Mouse (Mus musculus) forelimb bud, embryonic 11.5 days (tissue): ENCODE measurements at regions not wholly inside any gene's neighbourhood (a gene's known extent, or its start where the extent isn't known, plus 50 kb on each side); places are given as distances from the start of the nearest gene placed in this dataset.

ENCODE experiments used
- DNase-seq: peaks from one replicate; pipeline ENCODE4 v3.0.0-alpha.2; 2012; ENCODE audit warnings: low read depth, low spot score

DNA sequence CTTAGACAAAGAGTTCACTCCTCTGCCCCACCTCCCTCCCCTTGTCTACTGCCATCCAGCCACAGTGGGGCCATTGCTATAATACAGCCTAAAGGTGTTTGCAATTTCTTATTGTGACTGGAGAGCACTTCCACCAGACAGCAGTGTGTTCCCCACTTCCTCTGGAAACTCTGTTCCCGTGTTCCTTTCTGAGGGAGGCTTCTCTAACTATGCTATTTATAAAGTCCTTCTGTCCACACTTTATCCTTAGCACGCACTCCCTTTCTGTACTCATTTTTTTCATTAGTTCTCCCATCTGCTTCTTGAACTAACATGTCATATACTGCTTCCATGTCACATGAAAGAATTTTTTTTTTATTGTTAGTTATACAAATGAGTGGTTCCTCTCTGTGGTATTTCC is 52.0 kb upstream of the 4930432M17Rik start:
- DNase-seq, result no peak

DNA sequence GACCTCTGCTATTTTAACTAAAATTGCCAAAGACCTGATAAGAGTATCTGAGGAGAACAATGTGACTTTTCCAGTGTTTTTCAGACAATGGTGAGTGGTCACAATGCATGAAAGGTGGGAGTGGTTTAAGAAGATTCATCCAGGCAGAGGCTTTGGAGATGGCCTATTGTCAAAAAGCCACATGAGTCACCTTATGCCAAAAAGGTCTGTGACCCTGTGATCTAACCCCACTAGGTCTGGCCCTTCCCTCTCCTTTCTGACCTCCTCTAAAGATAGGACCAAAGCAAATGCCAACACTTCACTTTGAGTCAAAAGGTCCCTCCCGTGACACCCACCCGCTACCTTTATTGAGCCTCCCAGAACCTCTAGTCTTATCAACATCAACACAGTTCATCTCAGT is 52.4 kb upstream of the 4930432M17Rik start:
- DNase-seq, result no peak

DNA sequence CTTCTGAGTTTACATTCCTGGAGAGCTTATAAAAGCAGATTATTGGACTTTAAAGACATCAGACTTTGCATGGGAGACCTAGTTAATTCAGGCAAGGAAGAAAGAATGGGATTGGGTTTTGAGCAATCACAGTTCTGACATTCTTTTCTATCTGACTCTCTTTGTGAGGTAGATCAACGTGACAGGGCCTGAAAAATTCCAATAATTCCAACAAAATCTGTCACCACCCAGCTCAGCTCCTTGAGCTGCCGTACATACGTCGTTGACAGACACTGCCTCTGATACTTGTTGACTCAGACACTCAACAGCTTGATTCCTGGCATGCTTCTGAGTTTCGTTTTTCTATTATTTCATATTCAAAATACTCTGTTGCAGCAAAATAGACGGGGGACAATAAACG is 53.2 kb upstream of the 4930432M17Rik start:
- no peak for DNase-seq

DNA sequence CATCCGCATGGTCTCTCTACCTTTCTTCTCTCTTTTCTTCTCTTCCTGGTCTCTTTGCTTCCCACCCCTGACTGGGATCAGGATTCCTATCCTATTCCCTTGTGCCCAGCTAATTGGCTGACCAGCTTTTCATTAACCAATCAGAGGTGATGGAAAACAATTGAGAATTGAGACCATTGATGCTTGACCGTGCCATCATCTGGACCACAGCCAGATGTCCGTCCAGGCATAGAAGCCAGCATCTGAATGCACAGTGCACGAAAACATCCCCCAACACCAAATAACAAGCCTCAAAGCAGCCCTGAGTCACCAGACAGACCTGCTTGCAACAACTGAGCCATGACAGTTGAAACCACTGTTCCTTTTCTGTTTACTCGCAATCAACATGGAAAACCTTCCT is 54.5 kb upstream of the 4930432M17Rik start:
- no peak for DNase-seq

DNA sequence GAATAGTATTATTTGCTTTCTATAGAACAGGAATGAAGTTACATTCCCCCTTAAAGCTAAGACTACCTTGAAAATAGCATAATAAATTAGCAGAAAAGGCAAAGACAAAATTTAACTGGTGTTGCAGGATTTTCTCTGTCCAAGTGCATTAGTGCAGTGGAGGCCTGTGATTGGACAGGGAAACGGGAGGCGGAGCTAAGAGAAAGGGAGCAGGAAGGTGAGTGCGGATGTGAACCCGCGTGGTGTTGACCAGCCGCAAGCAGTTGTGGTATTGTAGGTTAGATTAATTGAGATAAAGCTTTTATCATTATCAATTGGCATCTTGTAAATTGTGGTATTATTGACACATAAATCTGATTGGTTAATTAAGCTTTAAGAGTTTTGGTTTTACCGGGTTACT is 55.8 kb upstream of the 4930432M17Rik start:
- DNase-seq, result no peak

DNA sequence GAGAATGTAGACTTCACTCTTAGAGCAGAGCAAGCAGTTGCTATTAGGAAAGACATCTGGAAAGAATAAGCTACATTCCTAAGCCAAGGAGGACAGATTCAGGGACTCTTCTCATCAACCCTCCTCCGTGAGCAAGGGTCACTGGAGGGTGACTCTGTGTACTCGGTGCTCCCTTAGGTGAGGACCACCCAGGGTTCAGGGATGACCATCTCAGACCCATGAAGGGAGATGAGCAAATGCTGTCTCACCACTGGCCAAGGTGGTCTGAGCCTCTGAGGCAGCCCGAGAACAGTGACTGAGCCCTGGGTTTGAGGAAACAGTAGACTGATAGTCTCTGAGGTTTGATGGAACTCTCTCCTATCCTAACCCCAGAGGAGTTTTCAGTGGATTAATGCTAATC is 57.3 kb upstream of the 4930432M17Rik start:
- no peak for DNase-seq

DNA sequence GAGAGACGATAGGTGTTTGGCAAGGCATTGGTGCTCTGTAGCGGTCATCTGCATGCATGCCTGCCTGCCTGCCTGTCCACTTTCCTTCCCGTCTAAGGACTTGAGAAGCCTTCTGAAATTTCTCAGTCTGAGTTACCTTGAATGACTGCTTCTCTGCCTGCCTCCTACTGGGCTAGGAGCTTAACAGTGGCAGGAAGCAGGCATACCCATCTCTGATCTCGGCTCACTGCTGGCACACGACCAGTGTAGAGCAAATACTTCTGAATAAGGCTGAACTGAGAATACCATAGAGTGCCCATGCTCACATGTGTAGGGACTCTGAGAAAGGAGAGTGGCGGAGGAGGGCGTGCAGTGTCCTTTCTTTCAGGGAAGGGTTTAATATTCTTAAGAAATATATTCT is 60.7 kb upstream of the 4930432M17Rik start:
- DNase-seq, result no peak

DNA sequence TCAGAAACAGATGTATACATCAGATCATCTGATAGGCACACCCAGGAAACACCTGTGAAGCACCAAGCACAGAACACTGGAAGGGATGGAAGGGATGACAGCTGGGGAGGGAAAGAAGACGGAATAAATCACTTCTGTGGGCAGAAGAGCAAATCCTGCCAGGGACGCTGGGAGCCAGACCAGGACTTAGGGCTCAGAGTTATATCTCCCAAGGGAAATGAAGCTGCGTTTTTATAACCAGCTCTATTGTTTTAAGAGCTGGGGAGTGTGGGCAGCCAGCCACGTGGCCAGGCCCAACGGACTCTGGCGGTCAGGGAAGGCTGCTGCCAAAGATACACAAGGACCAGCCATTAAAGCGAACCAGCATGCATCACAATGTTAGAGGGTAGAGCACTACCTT is 61.5 kb upstream of the 4930432M17Rik start:
- no peak for DNase-seq

DNA sequence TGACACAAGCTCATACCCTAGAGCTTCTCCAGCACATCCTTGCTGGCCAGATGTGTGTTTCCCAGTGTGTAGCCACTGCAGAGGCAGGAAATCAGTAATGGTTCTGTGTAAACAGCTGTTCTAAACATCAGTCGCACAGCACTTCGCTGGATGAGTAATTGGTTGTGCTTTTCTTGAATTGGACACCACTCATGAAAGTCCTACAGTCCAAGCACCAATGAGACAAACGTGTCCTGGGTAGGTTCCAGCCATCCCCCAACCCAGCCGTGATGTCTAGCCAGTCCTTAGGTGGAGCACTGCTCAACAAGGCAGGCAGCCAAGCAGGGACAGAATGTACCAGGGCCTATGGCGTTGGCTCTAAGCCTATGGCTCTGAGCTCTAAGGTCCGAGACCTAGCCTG is 65.8 kb upstream of the 4930432M17Rik start:
- no peak for DNase-seq

DNA sequence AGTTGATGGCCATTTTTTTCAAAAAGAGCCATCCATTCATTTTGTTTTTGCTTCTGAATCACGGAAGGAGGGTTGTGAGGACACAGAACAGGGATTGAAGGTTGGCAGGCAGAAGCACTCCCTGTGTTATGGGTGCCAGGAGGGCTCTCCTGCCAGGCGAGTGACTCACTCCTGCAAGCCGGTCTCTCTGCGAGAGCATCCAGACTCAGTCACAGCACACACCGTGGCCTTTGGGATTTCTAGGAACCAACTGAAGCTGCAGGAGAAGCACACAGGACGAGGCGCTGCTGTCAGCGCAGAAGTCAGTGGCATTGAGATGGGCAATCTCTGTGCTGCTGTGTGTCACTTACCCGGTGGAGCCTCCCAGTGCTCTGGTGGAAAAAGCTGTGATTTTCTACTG is 66.5 kb upstream of the 4930432M17Rik start:
- DNase-seq, result no peak

DNA sequence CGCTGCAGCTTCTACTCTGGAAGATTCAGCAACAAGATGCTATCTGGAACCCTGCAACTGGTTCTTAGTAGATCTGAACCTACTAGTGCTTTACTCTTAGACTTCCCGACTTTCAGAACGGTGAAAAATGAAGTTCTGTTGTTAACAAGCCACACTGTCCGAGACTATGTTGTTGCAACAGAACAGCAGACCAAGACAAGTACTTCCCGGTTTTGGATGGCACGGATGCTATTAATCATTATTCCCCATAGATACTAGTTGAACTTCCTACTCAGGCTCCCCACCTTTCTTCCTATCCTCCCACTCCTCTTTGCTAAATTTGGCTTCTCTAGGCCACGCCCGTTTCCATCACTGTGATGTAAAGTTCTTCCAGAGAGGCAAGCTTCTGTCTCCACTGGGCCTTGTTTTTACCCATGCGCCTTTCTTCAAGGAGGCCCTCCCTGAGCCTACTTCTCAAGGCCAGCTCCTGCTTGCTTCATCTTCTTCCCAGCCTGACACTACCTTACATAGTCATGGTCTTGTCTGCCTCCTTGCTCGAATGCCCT is 67.7 kb upstream of the 4930432M17Rik start:
- no peak for DNase-seq

DNA sequence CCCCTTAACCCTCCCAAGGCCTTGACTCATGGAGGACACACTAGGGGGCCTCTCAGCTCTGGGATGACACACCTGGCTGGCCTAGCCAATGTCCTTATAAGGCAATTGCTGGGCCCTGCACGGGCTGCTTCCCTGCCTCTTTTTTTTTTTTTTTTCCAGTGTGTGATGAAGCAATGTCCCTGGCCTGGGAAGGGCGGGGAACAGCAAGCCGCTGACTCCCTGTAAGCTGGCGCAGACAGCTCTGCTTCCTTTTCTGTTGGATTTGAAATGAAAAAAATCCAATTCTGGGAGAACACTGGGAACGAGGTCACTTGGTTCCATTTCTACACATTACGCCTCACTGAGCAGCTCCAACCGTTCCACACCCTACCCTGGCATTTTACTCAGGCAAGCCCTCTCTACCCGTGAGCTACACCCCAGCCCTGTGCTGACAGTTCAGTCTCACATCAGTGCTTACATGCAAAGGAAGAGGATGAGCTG is 68.4 kb upstream of the 4930432M17Rik start:
- DNase-seq, result no peak

DNA sequence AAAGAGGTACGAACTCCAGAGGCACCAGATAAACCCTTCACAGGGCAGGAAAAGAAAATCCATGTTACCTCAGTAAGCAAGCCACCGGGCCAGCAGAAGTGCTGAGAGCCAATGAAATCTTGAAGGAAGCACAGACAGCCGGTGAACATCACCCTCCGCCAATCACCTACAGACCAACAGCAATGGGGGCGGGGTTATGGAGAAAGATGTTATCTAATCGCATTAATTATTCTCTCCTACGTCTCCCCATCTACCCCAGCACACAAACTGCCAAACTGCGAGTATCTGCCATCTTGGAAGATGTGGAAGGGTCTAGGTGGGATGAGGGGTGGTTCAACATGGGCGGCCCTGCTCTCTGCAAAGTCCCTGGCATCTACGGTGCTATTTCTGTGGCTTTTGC is 68.6 kb upstream of the Slc44a3 start:
- no peak for DNase-seq

DNA sequence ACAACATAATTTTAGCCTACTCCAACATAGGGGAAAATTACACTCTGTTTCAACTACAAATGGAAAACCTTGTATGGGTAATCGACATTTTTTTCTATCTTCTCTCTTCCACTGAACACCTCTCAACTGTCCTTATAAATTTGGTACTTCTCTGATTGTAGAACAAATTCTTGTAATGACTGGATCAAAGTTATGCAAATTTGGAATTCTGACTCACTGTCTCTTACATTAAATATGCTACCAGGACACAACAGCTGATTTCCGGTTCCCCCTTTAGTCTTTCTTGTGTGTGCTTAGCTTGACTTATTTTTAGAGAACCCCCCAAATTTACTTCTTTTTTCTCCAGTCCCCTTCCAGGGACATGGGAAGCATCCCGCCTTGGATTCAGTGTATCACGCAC is 68.2 kb upstream of the Slc44a3 start:
- no peak for DNase-seq

DNA sequence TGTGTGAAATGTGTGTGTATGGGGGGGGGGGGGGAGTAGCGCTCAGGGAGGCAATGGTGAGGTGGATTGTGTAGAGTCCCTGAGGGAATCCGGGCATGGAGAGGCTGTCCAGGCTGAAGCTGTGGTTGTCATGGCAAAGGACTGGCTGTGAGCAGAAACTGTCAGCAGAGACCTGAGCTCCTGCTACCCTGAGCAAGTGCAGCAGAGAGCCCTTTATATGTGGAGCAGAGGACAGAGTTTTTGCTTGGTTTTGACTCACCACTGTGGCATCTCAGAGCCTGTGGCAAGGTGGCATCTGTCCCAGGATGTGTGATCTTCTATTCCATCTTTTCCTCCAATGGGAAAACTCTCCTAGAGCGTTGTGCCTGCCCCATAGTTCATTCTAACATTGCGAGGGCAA is 65.8 kb upstream of the Slc44a3 start:
- DNase-seq, result no peak

DNA sequence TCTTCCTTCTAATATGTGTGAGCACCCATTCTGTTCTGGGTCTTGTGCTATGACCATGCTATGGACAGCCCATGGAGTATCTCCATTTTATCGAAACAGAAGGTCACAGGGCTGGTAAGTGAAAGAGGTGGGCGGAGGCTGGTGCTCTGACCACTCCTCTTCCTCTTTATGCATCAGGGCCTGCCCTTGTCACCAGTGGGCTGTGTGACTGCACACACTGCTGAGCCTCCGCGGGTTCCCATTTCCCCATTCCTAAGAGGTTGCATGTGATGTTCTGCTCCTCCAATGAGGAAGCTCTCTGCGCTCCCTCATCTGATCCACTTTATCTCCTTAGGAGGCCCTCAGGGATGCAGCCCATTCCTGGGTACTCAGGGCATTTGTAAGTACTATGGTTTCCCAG is 65.0 kb upstream of the Slc44a3 start:
- no peak for DNase-seq

DNA sequence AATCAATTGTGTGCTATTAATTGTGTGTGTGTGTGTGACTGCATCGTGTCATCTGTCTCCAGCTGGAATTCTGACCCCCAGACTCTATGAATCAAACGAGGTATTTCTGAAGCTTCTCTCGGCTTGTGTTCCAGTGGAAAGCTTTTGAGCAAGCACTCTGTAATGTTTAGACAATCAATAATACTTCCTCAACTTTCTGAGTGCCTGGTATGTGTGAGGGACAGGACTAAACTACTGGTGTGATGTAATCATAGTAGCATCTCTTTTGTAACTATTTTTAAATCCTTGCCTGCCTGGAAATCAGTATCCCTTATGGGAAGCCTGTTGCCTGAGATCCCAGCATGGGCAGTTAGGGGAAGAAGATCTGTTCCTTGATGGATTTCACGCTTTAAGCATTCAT is 62.4 kb upstream of the Slc44a3 start:
- DNase-seq, result no peak

DNA sequence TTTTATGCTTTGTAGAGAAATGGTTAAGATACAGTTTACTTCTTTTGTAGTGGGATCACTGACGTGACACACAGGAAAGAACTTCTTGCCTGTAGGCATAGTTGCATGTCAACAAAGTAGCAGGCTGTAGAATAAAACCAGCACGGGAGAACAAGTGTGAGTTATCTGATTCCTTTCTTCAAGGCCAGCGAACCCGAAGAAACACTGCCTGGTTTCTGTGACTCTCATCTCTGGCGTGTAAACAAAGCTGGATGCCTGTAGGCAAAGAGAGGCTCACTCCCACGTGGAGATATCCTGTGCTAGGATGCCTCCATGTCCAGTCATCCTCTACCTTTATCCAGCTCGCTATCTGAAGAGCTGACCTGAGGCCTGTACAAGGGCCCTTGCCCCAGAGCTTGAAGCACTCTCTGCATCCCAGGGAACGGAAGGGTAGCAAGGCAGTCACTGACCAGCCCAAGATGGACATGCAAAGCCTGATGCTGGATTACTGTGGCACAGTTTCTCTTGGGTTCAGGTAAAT is 61.5 kb upstream of the Slc44a3 start:
- DNase-seq, result no peak

DNA sequence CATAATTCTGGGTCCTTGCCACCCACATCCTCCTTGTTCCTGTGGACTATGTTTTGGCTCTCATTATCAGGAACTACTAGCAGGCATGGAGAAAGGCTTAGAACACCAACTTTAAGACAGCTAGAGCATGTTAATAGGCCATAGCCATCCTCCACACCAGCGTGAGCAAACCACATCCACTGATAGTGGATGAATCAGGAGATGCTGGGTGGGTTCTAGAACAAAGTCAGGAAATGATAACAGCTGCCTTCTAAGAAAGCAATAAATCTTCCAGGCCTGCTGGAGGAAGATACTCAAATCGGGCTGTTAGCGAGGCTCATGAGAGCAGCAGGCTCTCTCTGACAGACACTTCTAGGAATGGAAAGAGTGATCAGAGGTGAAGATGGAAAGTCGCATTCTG is 60.9 kb upstream of the Slc44a3 start:
- DNase-seq, result no peak

DNA sequence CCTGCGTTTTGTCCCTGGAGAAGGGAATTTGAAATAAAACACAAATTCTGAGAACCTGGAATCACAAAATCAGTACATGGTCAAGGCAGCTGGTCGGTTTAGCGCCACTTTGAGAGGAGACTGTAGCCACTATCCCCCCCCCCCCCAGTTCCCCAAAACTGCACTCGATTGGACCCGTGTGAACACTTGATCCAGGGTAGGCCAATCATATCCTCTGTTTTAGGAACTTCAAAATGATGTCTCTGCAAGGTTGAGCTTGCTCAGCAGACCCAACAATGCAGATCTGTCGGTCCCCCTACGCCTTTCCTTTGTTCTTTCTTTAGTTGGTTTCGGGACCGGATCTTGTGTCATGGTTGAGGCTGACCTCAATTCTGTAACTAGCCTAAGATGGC is 57.3 kb upstream of the Slc44a3 start:
- DNase-seq, result no peak

DNA sequence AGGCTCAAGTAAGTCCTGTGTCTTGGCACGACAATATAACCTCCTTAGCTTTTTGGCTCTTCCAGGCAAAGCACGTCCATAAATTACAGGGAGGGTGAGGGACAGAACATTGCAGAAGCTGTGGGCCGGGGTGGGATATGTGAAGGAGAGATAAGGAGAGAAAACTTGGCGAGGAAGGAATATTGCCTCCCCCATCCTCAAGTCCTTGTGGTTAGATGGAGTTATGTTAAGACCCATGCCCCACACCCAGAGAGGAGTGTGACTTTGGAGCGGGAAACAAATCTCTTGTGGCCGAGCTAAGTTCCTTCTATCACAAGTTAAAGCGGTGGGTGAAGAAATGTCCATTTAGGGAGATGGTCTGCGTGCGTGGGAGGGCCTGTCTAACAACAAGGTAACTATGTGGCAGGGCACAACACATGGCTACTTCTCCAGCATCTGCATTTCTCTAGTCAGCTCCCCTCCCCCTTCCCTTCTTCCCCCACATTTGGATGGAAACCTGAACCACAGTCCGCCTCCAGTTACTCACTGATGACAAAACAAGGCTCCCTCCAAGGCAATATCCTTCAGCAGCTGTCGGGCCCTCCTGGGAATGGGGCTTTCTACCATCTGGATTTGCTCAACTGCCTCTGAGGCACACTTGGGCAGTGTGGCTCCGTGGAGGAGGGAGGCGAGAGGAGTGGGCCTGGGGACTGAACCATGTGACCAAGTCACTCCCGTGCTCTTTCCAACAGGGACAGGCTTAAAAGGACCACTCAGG is 56.7 kb upstream of the Slc44a3 start:
- peak; percentile 96 for DNase-seq

DNA sequence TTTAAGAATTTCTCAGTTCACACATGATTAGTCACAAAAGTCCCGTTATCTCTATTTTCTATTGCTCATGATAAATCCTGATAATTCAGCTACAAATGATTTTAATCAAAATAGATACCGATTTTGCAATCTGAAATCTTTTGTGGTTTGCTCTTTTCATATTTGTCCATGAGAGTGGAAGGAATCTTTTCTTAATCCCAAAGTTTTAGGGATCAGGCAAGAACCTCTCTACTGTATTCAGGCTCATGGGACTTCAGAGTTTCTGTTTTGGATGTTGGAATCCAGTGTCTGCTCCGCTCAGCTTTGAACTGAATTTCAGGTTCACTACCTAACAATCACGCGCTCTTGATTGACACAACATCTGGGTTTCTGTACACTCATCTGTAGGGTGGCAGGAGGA is 53.1 kb upstream of the Slc44a3 start:
- DNase-seq, result no peak

DNA sequence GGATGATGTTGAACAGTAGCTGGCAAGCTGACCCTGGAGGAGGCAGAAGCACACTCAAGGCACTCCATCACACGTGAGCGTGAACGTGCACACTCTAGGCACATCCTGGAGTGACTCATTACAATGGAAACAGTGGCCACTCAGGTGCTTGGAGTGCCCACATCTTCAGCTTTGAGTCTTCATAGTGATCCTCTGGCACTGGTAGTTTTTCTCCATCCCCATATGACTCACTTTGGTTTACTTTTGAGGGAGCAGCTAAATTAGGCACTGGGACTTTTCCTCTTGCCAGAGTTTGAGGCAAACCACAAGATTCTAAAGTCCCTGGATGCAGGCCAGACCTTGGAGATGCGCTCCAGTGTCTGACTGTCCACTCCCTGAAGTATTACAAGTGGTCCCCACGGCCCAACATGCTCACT is 52.5 kb upstream of the Slc44a3 start:
- DNase-seq, result no peak

DNA sequence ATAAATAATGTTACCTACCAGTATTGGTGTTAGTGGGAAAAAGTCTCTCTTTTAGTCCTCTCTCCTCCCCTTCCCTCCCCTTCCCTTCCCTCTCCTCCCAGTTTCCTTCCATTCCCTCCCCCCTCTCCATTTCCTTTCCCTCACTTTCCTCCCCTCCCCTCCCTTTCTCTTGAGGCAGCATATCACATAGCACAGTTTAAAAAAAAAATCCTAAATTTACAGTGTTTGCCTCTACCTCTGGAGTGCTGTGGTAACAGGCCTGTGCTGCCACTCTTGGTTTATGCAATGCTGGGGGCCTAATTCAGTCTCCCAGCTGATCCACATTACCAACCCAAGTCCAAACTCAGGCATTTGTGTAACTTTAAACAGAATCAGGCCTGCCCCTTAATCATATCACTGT is 52.1 kb upstream of the Slc44a3 start:
- no peak for DNase-seq
